Mouse (Mus musculus): ENCODE measurements around the gene Rbbp6. TPM values are rescaled to one million over a fixed set of nuclear protein-coding genes. Genes with fewer than 3 reads are reported as not detected.

The Rbbp6 gene
- polyA plus RNA-seq, 1 experiment from 2014 or later, result 40.0 TPM

DNA sequence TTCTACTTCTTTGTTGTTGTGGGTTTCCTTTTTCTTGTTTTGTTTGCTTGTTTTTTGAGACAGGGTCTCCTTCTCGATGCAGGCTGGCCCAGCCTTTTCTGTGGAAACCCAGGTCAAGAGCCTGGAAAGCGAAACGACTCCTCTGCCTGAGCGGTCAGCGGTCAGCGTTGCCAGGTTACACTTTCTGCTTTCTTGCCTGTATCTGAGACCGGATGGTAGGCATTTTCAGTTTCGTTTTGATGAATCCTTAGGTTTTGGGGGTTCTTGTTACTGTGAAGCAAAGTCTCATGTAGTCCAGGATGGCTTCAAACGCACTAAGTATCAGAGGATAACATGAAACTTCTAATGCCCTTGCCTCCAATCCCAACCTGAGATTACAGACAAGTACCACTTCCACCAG, 59.6 kb downstream of the Rbbp6 start:
- WGBS, result 52% methylated on average over 9 of the region's 9 CpGs
- Histone ChIP-seq H3K4me1 (ENCODE audit: control insufficient read depth, insufficient read depth, low read length) (0 out of 2 replicates have a peak, but pooled peaks cover 3% of the 10 kb centered on the region), H3K4me3 (ENCODE audit: low read length) (no peak overlapping the region), H3K27me3 (ENCODE audit: control insufficient read depth, insufficient read depth, low read length) (no peaks in the 10 kb centered on the region), H3K36me3 (ENCODE audit: control insufficient read depth, insufficient read depth, low read length) (no peaks in the 10 kb centered on the region), H3K9ac (ENCODE audit: low read depth, low read length) (no peak overlapping the region), H3K27ac (ENCODE audit: low read depth, low read length) (no peak overlapping the region), H3K9me3 (ENCODE audit: control insufficient read depth, low read length) (no peaks in the 10 kb centered on the region), H3K4me2 (replicated peaks; ENCODE audit: low read depth, low read length) (no peak overlapping the region)
- no peak for ATAC-seq (ENCODE audit: low FRiP score, low TSS enrichment)

DNA sequence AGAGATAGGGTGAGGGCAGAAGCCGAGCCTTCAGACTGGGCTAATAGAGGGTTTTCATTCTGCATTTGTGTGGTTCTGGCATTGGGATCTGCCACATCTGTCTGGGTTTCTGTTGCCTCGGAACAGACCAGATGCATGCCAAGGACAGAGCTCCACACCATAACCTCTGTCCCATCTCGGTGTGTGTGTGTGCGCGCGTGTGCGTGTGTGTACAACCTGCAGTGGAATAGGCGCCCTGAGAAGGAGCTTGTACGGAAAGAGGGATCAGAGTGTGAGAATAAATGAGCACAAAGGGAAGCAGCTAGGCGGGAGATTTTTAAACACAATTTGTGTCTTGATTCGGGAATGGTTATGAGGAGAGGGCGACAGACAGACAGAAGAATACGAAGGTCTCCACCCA, 64.8 kb downstream of the Rbbp6 start:
- WGBS, result 10% methylated on average over 13 of the region's 13 CpGs
- peak; percentile 8; the same call in 1 of the 2 replicates for ATAC-seq (ENCODE audit: low FRiP score, low TSS enrichment)
- no peak overlapping the region for H3K27ac ChIP-seq (ENCODE audit: low read depth, low read length)
- no peaks in the 10 kb centered on the region for H3K9me3 ChIP-seq (ENCODE audit: control insufficient read depth, low read length)
- H3K36me3 ChIP-seq (ENCODE audit: control insufficient read depth, insufficient read depth, low read length), result no peaks in the 10 kb centered on the region
- no peaks in the 10 kb centered on the region for H3K27me3 ChIP-seq (ENCODE audit: control insufficient read depth, insufficient read depth, low read length)
- peaks cover 15% of the 10 kb centered on the region; the same call in 1 of the 2 replicates for H3K4me1 ChIP-seq (ENCODE audit: control insufficient read depth, insufficient read depth, low read length)
- peak overlapping the region; percentile 42 for H3K4me3 ChIP-seq (ENCODE audit: low read length)
- H3K4me2 ChIP-seq (replicated peaks; ENCODE audit: low read depth, low read length), result peak overlapping the region; percentile 75
- peak overlapping the region; percentile 52; the same call in 1 of the 2 replicates for H3K9ac ChIP-seq (ENCODE audit: low read depth, low read length)

DNA sequence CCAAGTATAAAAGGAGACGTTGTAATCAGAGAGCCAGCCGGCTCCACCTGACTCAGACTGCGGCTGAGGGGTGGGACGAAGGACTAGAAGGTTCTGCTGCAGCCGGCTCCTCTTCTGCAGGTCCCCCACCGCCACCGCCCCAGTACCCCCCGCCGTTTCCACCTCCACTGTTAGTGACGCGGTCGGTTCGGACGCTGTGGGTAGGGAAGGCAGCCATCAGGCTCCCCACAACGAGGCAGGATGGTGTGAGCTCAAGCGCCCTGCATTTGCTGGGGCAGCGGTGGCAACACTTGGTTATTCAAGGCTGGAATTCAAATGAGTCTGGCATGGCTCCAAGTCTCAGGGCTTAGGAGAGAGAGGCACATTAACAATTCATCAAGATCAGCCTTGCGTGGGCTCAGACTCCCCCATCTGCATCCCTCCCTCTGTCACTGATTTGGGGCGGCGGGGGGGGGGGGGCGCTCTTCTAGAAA, 65.3 kb downstream of the Rbbp6 start:
- Histone ChIP-seq H3K27ac (ENCODE audit: low read depth, low read length) (no peak overlapping the region), H3K27me3 (ENCODE audit: control insufficient read depth, insufficient read depth, low read length) (no peaks in the 10 kb centered on the region), H3K9me3 (ENCODE audit: control insufficient read depth, low read length) (no peaks in the 10 kb centered on the region), H3K4me2 (replicated peaks; ENCODE audit: low read depth, low read length) (peak overlapping the region; percentile 75), H3K36me3 (ENCODE audit: control insufficient read depth, insufficient read depth, low read length) (no peaks in the 10 kb centered on the region), H3K4me3 (ENCODE audit: low read length) (peak overlapping the region; percentile 42), H3K9ac (ENCODE audit: low read depth, low read length) (peak overlapping the region; percentile 52; the same call in 1 of the 2 replicates), H3K4me1 (ENCODE audit: control insufficient read depth, insufficient read depth, low read length) (peaks cover 15% of the 10 kb centered on the region; the same call in 1 of the 2 replicates)
- peak; percentile 87 for ATAC-seq (ENCODE audit: low FRiP score, low TSS enrichment)
- WGBS, result 0% methylated on average over 21 of the region's 21 CpGs

- WGBS, result 6% methylated on average over 12 of the region's 12 CpGs
- Histone ChIP-seq H3K36me3 (ENCODE audit: control insufficient read depth, insufficient read depth, low read length) (no peaks in the 10 kb centered on the region), H3K9me3 (ENCODE audit: control insufficient read depth, low read length) (no peaks in the 10 kb centered on the region), H3K4me1 (ENCODE audit: control insufficient read depth, insufficient read depth, low read length) (peaks cover 15% of the 10 kb centered on the region; the same call in 1 of the 2 replicates), H3K27ac (ENCODE audit: low read depth, low read length) (no peak overlapping the region), H3K9ac (ENCODE audit: low read depth, low read length) (peak overlapping the region; percentile 52; the same call in 1 of the 2 replicates), H3K27me3 (ENCODE audit: control insufficient read depth, insufficient read depth, low read length) (no peaks in the 10 kb centered on the region), H3K4me2 (replicated peaks; ENCODE audit: low read depth, low read length) (peak overlapping the region; percentile 75), H3K4me3 (ENCODE audit: low read length) (peak overlapping the region; percentile 42)
- peak; percentile 71 for ATAC-seq (ENCODE audit: low FRiP score, low TSS enrichment)
Measured at GRCm38 (mm10) chr7:123031211-123031743, 65.8 kb downstream of the Rbbp6 start.

DNA sequence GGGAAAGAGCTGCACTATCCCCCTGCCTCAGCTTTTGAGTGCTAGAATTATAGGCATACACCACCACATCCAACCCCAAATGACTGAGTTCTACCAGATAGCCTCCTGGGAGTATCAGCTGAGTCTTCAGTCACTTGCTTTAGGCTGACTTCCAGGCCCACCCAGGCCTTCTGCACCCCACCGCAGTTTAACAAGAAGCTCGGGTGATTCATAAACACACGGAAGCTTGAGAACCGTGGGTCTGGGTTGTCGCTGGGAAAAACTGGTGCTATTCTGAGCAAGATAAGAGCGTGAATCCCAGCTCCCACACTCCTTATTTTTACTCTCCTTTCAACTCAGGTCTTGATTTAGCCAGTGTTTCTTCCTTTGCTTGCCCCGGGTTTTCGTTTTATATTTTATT, 69.8 kb downstream of the Rbbp6 start:
- ATAC-seq (ENCODE audit: low FRiP score, low TSS enrichment), result no peak
- Histone ChIP-seq H3K4me1 (ENCODE audit: control insufficient read depth, insufficient read depth, low read length) (peaks cover 10% of the 10 kb centered on the region; the same call in 1 of the 2 replicates), H3K4me3 (ENCODE audit: low read length) (no peak overlapping the region), H3K4me2 (replicated peaks; ENCODE audit: low read depth, low read length) (no peak overlapping the region), H3K36me3 (ENCODE audit: control insufficient read depth, insufficient read depth, low read length) (no peaks in the 10 kb centered on the region), H3K9me3 (ENCODE audit: control insufficient read depth, low read length) (no peaks in the 10 kb centered on the region), H3K27ac (ENCODE audit: low read depth, low read length) (no peak overlapping the region), H3K27me3 (ENCODE audit: control insufficient read depth, insufficient read depth, low read length) (no peaks in the 10 kb centered on the region), H3K9ac (ENCODE audit: low read depth, low read length) (no peak overlapping the region)
- WGBS, result 79% methylated on average over 8 of the region's 8 CpGs

- Histone ChIP-seq H3K4me1 (ENCODE audit: control insufficient read depth, insufficient read depth, low read length) (no peaks in the 10 kb centered on the region), H3K4me2 (replicated peaks; ENCODE audit: low read depth, low read length) (no peak overlapping the region), H3K36me3 (ENCODE audit: control insufficient read depth, insufficient read depth, low read length) (no peaks in the 10 kb centered on the region), H3K4me3 (ENCODE audit: low read length) (no peak overlapping the region), H3K27me3 (ENCODE audit: control insufficient read depth, insufficient read depth, low read length) (no peaks in the 10 kb centered on the region), H3K9me3 (ENCODE audit: control insufficient read depth, low read length) (no peaks in the 10 kb centered on the region), H3K27ac (ENCODE audit: low read depth, low read length) (no peak overlapping the region), H3K9ac (ENCODE audit: low read depth, low read length) (no peak overlapping the region)
- ATAC-seq (ENCODE audit: low FRiP score, low TSS enrichment), result no peak
Measured at GRCm38 (mm10) chr7:123039302-123039701, 73.8 kb downstream of the Rbbp6 start.

- Histone ChIP-seq H3K27me3 (ENCODE audit: control insufficient read depth, insufficient read depth, low read length) (no peaks in the 10 kb centered on the region), H3K4me2 (replicated peaks; ENCODE audit: low read depth, low read length) (no peak overlapping the region), H3K9ac (ENCODE audit: low read depth, low read length) (no peak overlapping the region), H3K4me1 (ENCODE audit: control insufficient read depth, insufficient read depth, low read length) (no peaks in the 10 kb centered on the region), H3K36me3 (ENCODE audit: control insufficient read depth, insufficient read depth, low read length) (no peaks in the 10 kb centered on the region), H3K4me3 (ENCODE audit: low read length) (no peak overlapping the region), H3K9me3 (ENCODE audit: control insufficient read depth, low read length) (no peaks in the 10 kb centered on the region; the same call in 1 of the 2 replicates), H3K27ac (ENCODE audit: low read depth, low read length) (no peak overlapping the region)
- no peak for ATAC-seq (ENCODE audit: low FRiP score, low TSS enrichment)
- 95% methylated on average over 3 of the region's 3 CpGs for WGBS
Measured at GRCm38 (mm10) chr7:123045146-123045545, 79.7 kb downstream of the Rbbp6 start.

- H3K36me3 ChIP-seq (ENCODE audit: control insufficient read depth, insufficient read depth, low read length), result no peaks in the 10 kb centered on the region
- no peak for ATAC-seq (ENCODE audit: low FRiP score, low TSS enrichment)
- H3K4me3 ChIP-seq (ENCODE audit: low read length), result no peak overlapping the region
- H3K27me3 ChIP-seq (ENCODE audit: control insufficient read depth, insufficient read depth, low read length), result no peaks in the 10 kb centered on the region
- H3K4me1 ChIP-seq (ENCODE audit: control insufficient read depth, insufficient read depth, low read length), result no peaks in the 10 kb centered on the region
- H3K9ac ChIP-seq (ENCODE audit: low read depth, low read length), result no peak overlapping the region
- no peak overlapping the region for H3K4me2 ChIP-seq (replicated peaks; ENCODE audit: low read depth, low read length)
- no peak overlapping the region for H3K27ac ChIP-seq (ENCODE audit: low read depth, low read length)
- 77% methylated on average over 13 of the region's 13 CpGs for WGBS
- H3K9me3 ChIP-seq (ENCODE audit: control insufficient read depth, low read length), result no peaks in the 10 kb centered on the region; the same call in 1 of the 2 replicates
Measured at GRCm38 (mm10) chr7:123046473-123047091, 81.1 kb downstream of the Rbbp6 start.
